Comparison of ENCODE assay signal across 10 mouse cellular contexts in the genomic region with DNA sequence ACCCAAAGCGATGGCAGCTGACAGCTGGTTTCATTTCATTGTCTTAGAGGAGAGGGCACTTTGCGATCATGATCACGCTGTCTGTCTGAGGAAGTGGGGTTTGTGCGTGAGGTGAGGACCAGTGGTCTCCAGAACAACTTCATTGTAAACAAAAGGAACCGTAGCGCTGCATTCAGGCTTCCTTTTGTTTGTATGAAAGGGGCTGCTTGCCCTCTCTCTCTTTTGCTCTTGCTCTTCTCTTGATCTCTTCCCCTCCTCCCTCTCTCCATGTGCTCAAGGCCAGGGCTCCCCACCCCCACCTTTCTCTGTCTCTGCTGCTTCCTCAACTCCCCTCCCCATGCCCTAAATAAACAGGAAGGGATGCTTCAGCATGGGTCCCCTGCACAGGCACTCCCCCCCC. TPM values are rescaled to one million over a fixed set of nuclear protein-coding genes. Genes with fewer than 3 reads are reported as not detected.
A peak's percentile ranks its signal among the peaks of the same experiment; 100 is the strongest.
DNase-seq lines count a peak whose midpoint lies in the region; ATAC-seq lines count a peak whose summit lies in the region.
"Had no signal": no experiment of that assay in that cellular context is flagged by ENCODE, and none has a peak within 500 bp of the region (broad histone marks: within the 10 kb centered on the region; RNA-seq: fewer than 3 reads in every experiment).

No protein-coding gene starts in this region.

- no peaks in the 10 kb centered on the region for H3K9me3 ChIP-seq in forebrain, embryonic 10.5 days
- no peaks in the 10 kb centered on the region for H3K9me3 ChIP-seq in forebrain, embryonic 16.5 days (ENCODE audit: control insufficient read depth, low read length)
- H3K9me3 ChIP-seq in intestine, embryonic 16.5 days (ENCODE audit: control insufficient read depth, low read length), result no peaks in the 10 kb centered on the region
- no peaks in the 10 kb centered on the region for H3K9me3 ChIP-seq in neural tube, embryonic 11.5 days (ENCODE audit: control insufficient read depth, low read length)

- DNase-seq in forebrain, embryonic 10.5 days (ENCODE audit: extremely low spot score, low spot score), result peak; percentile 18
- DNase-seq in neural tube, embryonic 11.5 days (ENCODE audit: low spot score), result peak; percentile 34
- no peak for DNase-seq in right cerebral cortex, postnatal 4 days
- DNase-seq in adrenal gland, adult 2 months, result no peak
- DNase-seq in right cerebral cortex, postnatal 36 days (ENCODE audit: low spot score in 2 of 2), result no peak
- DNase-seq: cerebellum, adult 8-10 months had no signal

- peaks cover 8% of the 10 kb centered on the region; the same call in 1 of the 2 replicates for H3K27me3 ChIP-seq in forebrain, embryonic 10.5 days (ENCODE audit: poor library complexity, severe bottlenecking)
- no peaks in the 10 kb centered on the region for H3K27me3 ChIP-seq in forebrain, embryonic 16.5 days (replicated peaks; ENCODE audit: control insufficient read depth, insufficient read depth, low read length)
- H3K27me3 ChIP-seq in intestine, embryonic 16.5 days (replicated peaks; ENCODE audit: control insufficient read depth, insufficient read depth, low read length), result no peaks in the 10 kb centered on the region
- H3K27me3 ChIP-seq in neural tube, embryonic 11.5 days (ENCODE audit: control insufficient read depth, insufficient read depth, low read length), result no peaks in the 10 kb centered on the region

- no peaks in the 10 kb centered on the region for H3K36me3 ChIP-seq in forebrain, embryonic 10.5 days (replicated peaks)
- H3K36me3 ChIP-seq in forebrain, embryonic 16.5 days (ENCODE audit: control insufficient read depth, insufficient read depth), result no peaks in the 10 kb centered on the region
- no peaks in the 10 kb centered on the region for H3K36me3 ChIP-seq in intestine, embryonic 16.5 days (ENCODE audit: control insufficient read depth, insufficient read depth, low read length)
- H3K36me3 ChIP-seq in neural tube, embryonic 11.5 days (ENCODE audit: control insufficient read depth, insufficient read depth, low read length), result no peaks in the 10 kb centered on the region

- H3K4me2 ChIP-seq in forebrain, embryonic 16.5 days (ENCODE audit: low read length), result no peak overlapping the region
- H3K4me2 ChIP-seq in intestine, embryonic 16.5 days (ENCODE audit: low read depth, low read length), result peak overlapping the region; percentile 24; the same call in 1 of the 2 replicates
- peak overlapping the region; percentile 22; the same call in 1 of the 2 replicates for H3K4me2 ChIP-seq in neural tube, embryonic 11.5 days (ENCODE audit: low read depth)

- WGBS in forebrain, embryonic 10.5 days, result 6% methylated on average over 6 of the region's 6 CpGs
- WGBS in forebrain, embryonic 16.5 days, result 12% methylated on average over 6 of the region's 6 CpGs
- WGBS in intestine, embryonic 16.5 days, result 23% methylated on average over 6 of the region's 6 CpGs
- WGBS in neural tube, embryonic 11.5 days, result 6% methylated on average over 6 of the region's 6 CpGs

- peaks cover 41% of the 10 kb centered on the region for H3K4me1 ChIP-seq in forebrain, embryonic 10.5 days
- H3K4me1 ChIP-seq in forebrain, embryonic 16.5 days (replicated peaks; ENCODE audit: control insufficient read depth, insufficient read depth, low read length), result peaks cover 23% of the 10 kb centered on the region
- H3K4me1 ChIP-seq in intestine, embryonic 16.5 days (ENCODE audit: control insufficient read depth, insufficient read depth, low read length), result 0 out of 2 replicates have a peak, but pooled peaks cover 3% of the 10 kb centered on the region
- H3K4me1 ChIP-seq in neural tube, embryonic 11.5 days (ENCODE audit: control insufficient read depth, insufficient read depth, low read length), result peaks cover 7% of the 10 kb centered on the region

- ATAC-seq in forebrain, embryonic 16.5 days, result no peak
- ATAC-seq in common myeloid progenitor, adult 5-6 weeks (replicated peaks; ENCODE audit: low read depth, poor library complexity, severe bottlenecking), result peak; percentile 13; the same call in 1 of the 2 replicates
- no peak for ATAC-seq in intestine, embryonic 16.5 days
- peak; percentile 60; the same call in 1 of the 2 replicates for ATAC-seq in neural tube, embryonic 11.5 days (ENCODE audit: insufficient read depth, low FRiP score, low TSS enrichment)

- H3K9ac ChIP-seq in forebrain, embryonic 16.5 days (replicated peaks; ENCODE audit: low read depth, low read length), result no peak overlapping the region
- H3K9ac ChIP-seq in intestine, embryonic 16.5 days (ENCODE audit: low read depth, low read length), result no peak overlapping the region
- H3K9ac ChIP-seq in neural tube, embryonic 11.5 days (ENCODE audit: low read length), result no peak overlapping the region

- H3K4me3 ChIP-seq in forebrain, embryonic 10.5 days, result peak overlapping the region; percentile 30; the same call in 1 of the 2 replicates
- no peak overlapping the region for H3K4me3 ChIP-seq in forebrain, embryonic 16.5 days (replicated peaks; ENCODE audit: low read length)
- H3K4me3 ChIP-seq in intestine, embryonic 16.5 days (ENCODE audit: low read length), result no peak overlapping the region
- H3K4me3 ChIP-seq in neural tube, embryonic 11.5 days (ENCODE audit: low read depth, low read length), result no peak overlapping the region
- H3K4me3 ChIP-seq: myocyte had no signal

- H3K27ac ChIP-seq in forebrain, embryonic 10.5 days, result peak overlapping the region; percentile 78
- H3K27ac ChIP-seq in forebrain, embryonic 16.5 days (ENCODE audit: low read length), result no peak overlapping the region
- H3K27ac ChIP-seq in intestine, embryonic 16.5 days (ENCODE audit: low read length), result no peak overlapping the region
- H3K27ac ChIP-seq in neural tube, embryonic 11.5 days (ENCODE audit: low read depth, low read length), result no peak overlapping the region

RNA-seq across cellular contexts. Expression of a gene that starts 51.0 kb away (rescaled TPM):
- polyA plus RNA-seq in forebrain, embryonic 10.5 days (2016; fragmentation: Nextera tagmentation; extraction: Ambion mirVana), result 418 and 443 TPM in 2 replicates
- 199 and 215 TPM in 2 replicates for polyA plus RNA-seq in forebrain, embryonic 16.5 days (2015; fragmentation: Nextera tagmentation; extraction: Ambion mirVana)
- 824 and 1,033 TPM in 2 replicates for total RNA-seq in common myeloid progenitor, adult 5-6 weeks (2017)
- polyA plus RNA-seq in intestine, embryonic 16.5 days (2015; fragmentation: Nextera tagmentation; extraction: Ambion mirVana), result 118 and 140 TPM in 2 replicates
- 339 and 344 TPM in 2 replicates for polyA plus RNA-seq in neural tube, embryonic 11.5 days (2014; fragmentation: Nextera tagmentation; extraction: Ambion mirVana)
- total RNA-seq in adrenal gland, adult 2 months (2021), result 100 to 1,000 TPM; 125 to 139 TPM
- polyA plus RNA-seq in adrenal gland, adult 2 months (2012; rRNA removed), result 1.8 and 2.1 TPM in 2 replicates

Comparison
In these comparisons a context has a peak if more than half of its experiments do, and no peak if none do; other contexts are left out.
1. DNase-seq: peak in forebrain, embryonic 10.5 days (single experiment) and neural tube, embryonic 11.5 days (single experiment); none in right cerebral cortex, postnatal 4 days (single experiment), adrenal gland, adult 2 months (single experiment) and right cerebral cortex, postnatal 36 days (0 of 2).
2. ATAC-seq: peak in common myeloid progenitor, adult 5-6 weeks (single experiment) and neural tube, embryonic 11.5 days (single experiment); none in forebrain, embryonic 16.5 days (single experiment) and intestine, embryonic 16.5 days (single experiment).
3. RNA of a gene that starts 51.0 kb away (polyA plus RNA-seq): 418 to 443 TPM in forebrain, embryonic 10.5 days, 339 to 344 TPM in neural tube, embryonic 11.5 days, 199 to 215 TPM in forebrain, embryonic 16.5 days and 118 to 140 TPM in intestine, embryonic 16.5 days; 1.8 to 2.1 TPM in adrenal gland, adult 2 months; every median in the first group is over 10 times any median in the second.